Mouse (Mus musculus) layer of hippocampus, postnatal 25 days (tissue): ENCODE measurements at regions not wholly inside any gene's neighbourhood (a gene's known extent, or its start where the extent isn't known, plus 50 kb on each side); places are given as distances from the start of the nearest gene placed in this dataset.

Experiments used
- DNase-seq, 2 experiments: peaks; one replicate each; pipeline ENCODE4 v3.0.0; 2022; ENCODE audit warnings: mixed read lengths in 2 of 2, low spot score in 1 of 2; ENCODE audit errors: extremely low spot score in 1 of 2

GRCm38 (mm10) chr1:88949911-88950310, 120.3 kb upstream of the Sh3bp4 start:
- DNase-seq = no peak

GRCm38 (mm10) chr1:88953516-88953915, 116.7 kb upstream of the Sh3bp4 start:
- DNase-seq = no peak

DNA sequence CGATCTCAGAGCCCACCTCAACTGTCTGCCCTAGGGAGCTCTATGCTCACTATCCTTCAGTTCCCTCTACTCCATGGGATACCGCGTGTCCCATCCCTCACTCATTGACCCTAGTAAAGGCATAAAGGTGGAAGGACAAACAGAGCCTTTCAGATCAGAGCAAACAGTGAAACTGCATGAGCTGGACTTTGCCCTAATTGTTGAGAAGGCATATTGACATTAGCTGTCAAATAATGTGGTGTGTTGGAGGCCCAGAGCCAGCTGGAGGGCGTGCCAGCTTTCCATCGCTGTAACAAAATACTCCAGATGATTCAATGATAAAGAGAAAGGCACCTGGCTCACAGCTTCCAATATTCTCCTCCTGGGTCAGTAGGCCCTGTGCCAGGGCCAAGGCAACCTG, 115.4 kb upstream of the Sh3bp4 start:
- DNase-seq = no peak

- no peak for DNase-seq
These were observed 113.2 kb upstream of the Sh3bp4 start for GRCm38 (mm10) chr1:88957061-88957460.

DNA sequence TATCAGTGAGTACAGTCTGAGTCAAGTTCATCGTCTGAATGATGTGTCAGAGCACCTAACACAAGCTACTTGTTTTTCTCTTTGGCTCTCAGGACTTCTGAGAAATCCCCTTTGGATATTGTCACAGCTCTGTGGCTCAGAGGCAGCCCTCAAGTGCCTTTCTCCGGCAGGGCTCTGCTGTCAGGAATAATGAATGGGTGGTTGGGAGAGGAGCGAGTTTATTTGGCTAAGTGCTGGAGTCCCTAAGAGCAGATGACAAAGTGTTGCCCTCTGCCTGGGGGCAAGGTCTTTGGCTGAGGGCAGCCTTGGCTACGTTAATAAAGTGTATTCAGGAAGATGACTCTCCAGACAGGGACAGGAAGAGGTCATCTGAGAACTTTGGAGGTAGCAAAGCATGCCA, 110.5 kb upstream of the Sh3bp4 start:
- no peak for DNase-seq

GRCm38 (mm10) chr1:88960142-88960541, 110.1 kb upstream of the Sh3bp4 start:
- DNase-seq = no peak

- DNase-seq = peak in 1 of 2 experiments; percentile 11
These were observed 106.0 kb upstream of the Sh3bp4 start for GRCm38 (mm10) chr1:88964045-88964747.

GRCm38 (mm10) chr1:88966416-88966815, 103.8 kb upstream of the Sh3bp4 start:
- no peak for DNase-seq

- no peak for DNase-seq
These were observed 102.1 kb upstream of the Sh3bp4 start for GRCm38 (mm10) chr1:88968142-88968541.

- DNase-seq = no peak
These were observed 101.2 kb upstream of the Sh3bp4 start for GRCm38 (mm10) chr1:88969016-88969415.

DNA sequence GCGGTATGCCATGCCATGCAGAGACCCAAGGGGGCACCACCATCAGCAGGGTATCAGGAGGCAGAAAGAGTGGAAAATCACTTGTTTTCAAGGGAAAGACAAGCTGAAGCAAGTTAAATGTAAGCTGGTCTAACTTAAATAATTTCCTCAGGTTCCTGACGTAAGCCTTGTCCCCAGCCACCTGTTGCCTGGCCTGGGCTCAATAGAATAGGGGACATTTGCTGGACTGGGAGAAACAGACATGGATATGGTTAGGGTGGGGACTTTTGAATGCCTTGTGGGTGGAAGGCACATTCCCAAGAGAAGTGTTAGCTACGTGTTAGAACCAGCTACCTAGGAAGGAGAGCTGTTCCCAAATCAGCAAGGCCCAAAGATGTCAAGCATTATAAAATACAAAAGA, 100.6 kb upstream of the Sh3bp4 start:
- DNase-seq = no peak

DNA sequence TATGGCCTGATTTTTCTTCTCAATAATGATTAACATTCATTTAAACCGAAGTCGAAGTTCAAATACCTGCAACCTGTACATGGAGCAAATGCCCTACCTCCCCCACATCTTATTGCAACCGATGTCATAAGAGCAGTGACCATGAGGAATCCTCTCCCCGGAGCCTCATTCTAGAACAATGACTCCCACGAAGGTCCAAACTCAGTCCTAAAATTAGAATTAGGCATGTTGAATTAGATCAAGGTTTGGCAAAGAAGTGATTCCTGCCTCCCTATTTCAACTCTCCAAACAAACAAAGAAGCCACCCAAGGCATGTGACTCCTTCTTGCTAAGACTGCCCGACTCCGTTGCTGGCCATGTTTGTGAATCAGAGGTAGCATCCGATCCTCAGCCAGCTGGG, 94.1 kb upstream of the Sh3bp4 start:
- no peak for DNase-seq

GRCm38 (mm10) chr1:88988011-88988695, 82.1 kb upstream of the Sh3bp4 start:
- no peak for DNase-seq

DNA sequence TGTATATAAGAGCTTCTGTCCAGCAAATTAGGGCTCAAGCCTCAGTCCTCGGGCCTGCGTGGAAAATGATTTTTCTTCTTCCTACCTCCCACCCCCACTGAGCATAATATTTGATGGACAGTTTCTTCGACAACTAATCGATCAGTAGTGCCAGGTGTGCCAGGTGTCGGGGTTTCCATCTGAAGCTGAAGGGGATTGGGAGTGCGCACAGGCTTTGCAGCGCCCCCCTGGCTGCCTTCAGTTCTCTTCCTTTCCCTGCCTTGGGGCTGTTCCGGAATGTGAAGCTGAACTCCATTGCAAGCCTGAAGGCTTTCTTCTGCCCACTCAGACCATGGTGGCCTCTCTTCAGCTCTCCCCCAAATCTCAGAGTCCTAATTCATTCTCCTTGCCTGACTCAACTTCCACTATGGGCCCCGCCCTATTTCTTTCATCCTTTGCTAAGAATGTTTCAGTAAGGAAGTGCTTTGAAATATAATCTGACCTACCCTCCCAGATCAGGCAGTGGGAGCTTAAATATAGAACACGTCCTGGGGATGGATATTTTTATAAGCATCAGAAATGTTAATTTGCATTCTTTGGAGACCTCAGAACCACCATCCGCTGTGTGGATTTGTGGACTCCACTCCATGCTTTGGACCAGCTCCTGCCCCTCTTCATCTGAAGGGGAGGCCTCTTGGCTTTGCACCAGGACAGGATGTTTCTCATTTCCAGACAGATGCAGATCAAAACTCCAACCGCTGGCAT, 75.5 kb upstream of the Sh3bp4 start:
- no peak for DNase-seq

DNA sequence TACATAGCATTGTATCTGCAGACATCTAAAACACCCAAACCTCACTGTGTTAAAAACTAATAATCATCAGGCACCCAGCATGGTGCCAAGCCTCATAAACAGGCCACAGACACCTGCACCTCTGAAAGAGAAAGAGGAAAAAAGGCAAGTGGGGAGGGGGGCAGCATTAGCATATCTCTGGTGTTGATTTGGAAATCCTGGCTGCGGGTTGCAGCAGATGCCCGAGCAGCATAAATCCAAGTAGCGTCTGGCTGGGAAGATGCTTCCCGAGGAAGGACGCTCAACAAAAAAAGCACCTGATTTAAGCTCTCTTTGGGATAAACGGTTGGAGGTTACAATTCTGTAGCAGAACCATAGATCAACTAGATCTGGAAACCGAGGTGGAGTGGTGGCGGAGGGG, 74.3 kb upstream of the Sh3bp4 start:
- DNase-seq = peak in 1 of 2 experiments; percentile 10

- DNase-seq = peak in 1 of 2 experiments; percentile 12
These were observed 73.6 kb upstream of the Sh3bp4 start for GRCm38 (mm10) chr1:88996657-88997056.

DNA sequence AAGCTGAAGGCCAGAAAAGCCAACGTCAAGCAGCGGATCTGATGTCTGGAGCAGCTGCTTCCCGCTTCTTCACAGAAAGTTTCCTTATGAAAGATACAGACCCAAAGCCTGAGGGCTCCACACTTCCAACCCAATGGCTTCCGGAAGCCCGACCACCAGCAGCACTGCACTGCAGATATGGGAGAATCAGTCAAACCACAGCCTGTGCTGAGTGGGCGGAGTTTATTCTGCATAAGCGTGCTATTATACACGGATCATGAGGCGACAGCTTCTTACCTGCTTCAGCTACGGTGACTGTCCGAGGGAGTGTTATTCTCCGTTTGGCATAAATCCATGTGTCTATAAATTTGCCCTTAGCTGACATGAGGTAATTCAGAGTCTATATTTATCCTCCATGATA, 72.4 kb upstream of the Sh3bp4 start:
- no peak for DNase-seq

DNA sequence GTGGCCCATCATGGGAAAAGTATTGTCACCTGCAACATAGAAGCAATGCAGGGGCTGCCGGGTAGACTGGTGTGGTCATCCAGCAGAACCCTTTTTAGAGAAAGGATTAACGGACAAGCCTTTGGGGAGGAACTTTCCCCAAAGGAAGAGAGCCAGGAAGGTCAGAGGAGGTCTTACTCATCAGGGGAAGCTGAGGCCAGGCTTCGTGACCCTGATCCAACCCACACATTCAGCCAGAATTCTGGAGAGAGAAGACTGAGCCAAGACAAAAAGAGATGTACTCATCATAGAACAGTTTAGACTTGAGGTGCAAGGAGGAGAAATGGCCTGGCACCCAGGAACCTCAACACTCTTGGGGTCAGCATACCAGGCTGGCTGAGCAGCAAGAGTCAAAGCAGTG, 67.9 kb upstream of the Sh3bp4 start:
- no peak for DNase-seq

GRCm38 (mm10) chr1:89003752-89004151, 66.5 kb upstream of the Sh3bp4 start:
- no peak for DNase-seq

DNA sequence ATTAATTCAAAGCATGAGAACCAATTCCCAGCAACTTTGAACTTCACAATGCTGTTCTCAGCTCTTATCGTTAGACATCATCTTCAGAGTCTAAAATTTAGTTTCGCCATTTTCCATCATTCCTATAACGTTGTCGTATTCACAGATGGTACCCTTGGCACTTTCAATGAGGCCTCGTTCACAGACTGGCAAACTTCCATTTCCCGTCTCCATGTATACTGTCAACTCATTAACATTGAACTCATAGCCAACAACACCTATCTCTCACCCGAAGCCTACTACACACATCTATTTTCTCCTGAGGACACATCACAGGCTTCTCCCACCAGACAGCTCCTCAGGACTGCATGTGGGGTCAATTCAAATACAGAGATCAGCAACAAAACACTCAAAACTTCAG, 62.7 kb upstream of the Sh3bp4 start:
- no peak for DNase-seq

DNA sequence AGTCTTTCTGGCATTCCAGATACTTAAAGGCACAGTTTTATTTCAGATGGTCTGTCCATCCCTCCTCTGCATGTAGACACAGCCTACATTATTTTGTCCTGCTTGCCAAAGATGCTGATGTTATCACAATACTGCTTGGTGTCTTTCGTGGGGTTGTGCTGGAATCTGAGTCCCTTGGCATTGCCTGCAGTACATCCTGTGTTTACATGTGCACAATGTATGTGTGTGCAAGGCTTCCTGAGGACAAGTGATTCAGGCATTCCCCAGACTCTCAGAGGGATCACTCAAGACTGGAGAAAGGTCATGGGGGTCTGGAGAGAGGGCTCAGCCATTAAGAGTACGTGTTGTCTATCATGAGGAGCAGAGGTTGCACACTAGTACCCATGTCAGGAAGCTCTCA, 60.0 kb upstream of the Sh3bp4 start:
- no peak for DNase-seq

GRCm38 (mm10) chr1:89011454-89011853, 58.8 kb upstream of the Sh3bp4 start:
- DNase-seq = no peak
